Mouse (Mus musculus): Measurements from ENCODE around the gene Scn4a. TPM values are rescaled to one million over a fixed set of nuclear protein-coding genes. Genes with fewer than 3 reads are reported as not detected.
"Not testable (repeated sequence)": the region's sequence is repeated elsewhere in the genome, so short reads cannot be mapped to it uniquely, and the experiment has no call there.

Scn4a gene
- total RNA-seq, 2 experiments from 2014 or later, result 9.7 to 9.9 TPM

DNA sequence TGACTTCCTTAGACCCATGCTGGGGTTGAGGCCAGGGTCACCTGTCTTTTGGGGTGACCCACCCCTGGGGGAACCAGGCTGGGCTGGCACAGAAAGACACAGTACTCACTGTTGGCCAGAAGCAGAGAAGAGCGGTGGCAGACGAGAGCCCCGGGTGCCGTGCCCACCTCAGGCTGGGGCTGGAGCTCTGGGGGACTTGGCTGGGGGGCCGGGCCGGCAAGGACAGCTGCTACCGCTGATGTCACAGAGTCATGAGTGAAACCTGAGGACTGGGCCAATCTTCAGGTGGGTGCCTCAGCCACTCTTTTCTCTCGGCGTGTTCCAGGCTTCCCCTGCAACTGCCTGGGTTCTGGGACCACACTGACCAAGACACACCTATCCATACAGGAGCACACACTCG, 12.3 kb upstream of the Scn4a start, which contains the start of gene Prr29:
Prr29 (plus strand) TSS at position 107 of the 400 bp plus-strand sequence.
- no peak for DNase-seq (ENCODE audit: low spot score)
- intact Hi-C loops (cut with DNase I), result no loop called here

DNA sequence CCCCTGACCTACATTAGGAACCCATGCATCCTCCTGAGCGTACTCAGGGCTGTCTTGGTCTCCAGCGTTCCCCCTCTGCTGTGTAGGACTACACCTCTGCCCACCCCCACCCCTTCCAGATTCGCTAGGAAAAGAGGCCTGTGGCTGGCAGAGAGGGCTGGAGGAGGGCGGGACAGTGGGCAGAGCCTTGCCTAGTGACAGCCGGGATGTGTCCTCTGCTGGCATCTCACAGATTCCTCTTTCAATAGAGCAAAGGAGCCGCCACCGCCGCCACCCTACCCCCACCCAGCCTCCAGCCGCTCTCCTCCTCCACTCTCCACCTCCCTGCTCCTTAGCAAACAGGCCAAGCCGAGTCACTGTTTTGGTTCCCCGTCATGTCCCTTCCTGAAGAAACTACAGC, 11.6 kb upstream of the Scn4a start:
- DNase-seq (ENCODE audit: low spot score), result no peak
- intact Hi-C loops (cut with DNase I), result no loop called here

DNA sequence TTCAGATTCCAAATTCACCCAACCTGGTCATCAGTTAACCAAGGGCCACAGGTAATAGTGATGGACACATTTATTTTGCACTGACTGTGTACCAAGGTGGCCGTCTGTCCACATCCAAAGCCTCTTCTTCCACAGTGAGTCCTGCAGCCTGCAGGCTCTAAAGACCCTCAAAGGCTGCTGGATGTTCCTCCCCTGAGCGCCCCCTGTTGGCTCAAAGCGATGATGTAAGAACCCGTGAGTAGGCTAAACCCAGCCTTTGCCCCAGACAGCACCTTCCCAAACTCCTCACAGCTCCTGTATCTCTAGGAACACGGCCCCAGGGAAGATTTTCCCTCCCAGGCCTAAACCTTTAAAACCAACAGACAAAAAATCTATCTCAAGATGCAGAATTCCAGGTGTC, 6.3 kb upstream of the Scn4a start:
- intact Hi-C loops (cut with DNase I), result no loop called here
- no peak for DNase-seq (ENCODE audit: low spot score)

DNA sequence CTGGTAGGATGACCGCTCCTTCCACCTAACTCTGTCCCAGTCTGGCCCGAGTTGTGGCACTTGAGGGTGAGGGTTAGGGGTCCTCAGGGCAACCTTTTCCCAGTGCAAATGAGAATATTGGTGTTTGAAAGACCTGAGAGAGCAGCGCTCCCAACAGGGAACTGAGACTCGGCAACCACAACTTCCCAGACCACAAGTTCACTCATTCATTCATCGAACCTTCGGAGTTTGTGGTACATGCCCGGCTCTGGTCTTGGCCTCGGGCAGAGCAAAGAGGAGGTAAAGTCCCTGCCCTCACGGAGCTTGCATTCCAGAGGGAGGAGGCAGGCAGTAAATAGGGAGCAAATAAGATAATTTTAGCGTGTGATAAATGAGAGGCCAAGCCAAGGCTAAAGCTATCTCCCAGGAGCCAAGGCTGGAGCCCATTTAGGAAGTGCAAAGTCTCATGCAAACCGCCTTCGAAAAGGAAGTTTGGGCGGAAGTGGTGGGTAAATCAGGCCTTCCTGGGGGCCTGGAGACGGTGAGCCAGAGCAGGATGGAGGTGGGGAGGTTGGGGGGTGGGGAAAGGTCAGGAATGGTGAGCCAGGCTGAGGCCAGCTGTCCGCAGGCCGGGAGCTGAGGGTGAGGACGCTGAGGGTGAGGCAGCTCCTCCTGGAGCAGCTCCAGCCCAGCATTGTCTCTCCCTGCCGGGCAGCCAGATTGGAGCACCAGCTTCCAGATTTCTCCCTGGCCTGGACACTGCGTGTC, 2.5 kb upstream of the Scn4a start:
- intact Hi-C loops (cut with DNase I), result no loop called here
- no peak for DNase-seq (ENCODE audit: low spot score)

DNA sequence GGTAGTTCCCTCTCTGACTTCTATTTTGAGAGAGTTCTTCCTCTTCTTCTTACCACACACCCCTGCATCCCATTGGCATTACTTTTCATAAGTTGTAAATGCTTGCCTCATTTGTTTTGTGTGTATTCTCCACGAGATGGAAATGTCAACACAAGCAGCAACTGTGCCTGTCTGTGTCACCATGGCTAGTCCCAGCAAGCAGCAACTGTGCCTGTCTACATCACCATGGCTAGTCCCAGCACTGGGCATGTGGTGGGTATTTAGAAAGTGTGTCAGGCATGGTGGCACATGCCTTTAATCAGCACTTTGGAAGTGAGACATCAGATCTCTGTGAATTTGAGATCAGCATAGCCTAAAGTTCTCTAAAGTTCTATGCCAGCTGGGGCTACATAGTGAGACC, 1.1 kb upstream of the Scn4a start:
- intact Hi-C loops (cut with DNase I), result no loop called here
- DNase-seq (ENCODE audit: low spot score), result no peak

DNA sequence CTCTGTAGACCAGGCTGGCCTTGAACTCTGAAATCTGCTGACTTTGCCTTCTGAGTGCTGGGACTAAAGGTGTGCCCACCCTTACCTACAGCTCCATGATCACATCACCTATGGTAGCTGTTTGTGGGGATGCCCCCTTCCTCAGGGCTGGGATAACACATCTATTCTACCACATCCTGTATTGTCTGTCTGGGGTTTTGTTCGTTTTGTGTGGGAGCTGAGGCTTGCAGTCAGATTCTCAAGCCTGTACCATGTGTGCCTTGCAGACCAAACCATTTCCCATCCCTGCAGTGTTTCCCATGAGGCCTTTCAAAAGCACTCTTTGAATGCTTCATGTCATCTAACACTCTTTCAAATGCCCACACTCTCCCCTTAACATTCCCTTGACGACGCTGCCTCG, 1.1 kb downstream of the Scn4a start:
- intact Hi-C loops (cut with DNase I), result no loop called here
- no peak for DNase-seq (ENCODE audit: low spot score)

DNA sequence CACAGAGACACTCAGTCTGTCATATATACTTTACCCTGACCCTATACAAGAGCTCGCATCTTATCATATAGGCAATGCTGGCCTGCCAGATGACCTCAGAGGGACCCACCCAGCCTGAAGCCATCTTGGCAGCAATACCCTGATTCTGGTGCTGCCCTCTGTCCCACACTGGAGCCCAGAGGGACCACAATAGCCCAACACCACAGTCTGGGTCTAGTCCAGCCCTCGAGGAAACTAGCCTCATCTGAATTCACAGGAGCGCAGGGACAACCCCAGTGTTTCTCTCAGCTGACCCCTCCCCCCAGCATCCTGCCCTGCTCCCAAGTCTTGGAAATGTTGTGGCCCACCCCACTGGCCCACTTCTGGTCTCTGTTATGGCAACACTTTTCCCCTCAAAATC, 1.8 kb downstream of the Scn4a start:
- DNase-seq (ENCODE audit: low spot score), result no peak
- intact Hi-C loops (cut with DNase I), result no loop called here

DNA sequence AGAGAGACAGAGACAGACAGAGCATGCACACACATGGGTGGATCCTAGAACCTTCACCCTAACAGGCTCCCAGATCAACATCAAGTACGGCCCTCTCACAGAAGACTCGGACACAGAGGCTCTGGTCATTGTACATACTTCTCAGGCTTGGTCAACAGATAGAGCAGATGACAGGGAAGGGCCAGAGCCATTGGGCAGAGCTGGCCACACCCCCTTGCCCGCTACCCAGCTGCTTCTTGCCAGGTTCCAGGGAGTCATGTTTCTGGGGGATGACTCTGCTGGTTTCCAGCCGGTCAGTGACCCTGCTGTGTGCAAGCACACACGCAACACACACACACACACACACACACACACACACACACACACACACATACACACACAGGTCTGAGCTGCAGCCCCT, 2.2 kb downstream of the Scn4a start:
- intact Hi-C loops (cut with DNase I), result no loop called here
- DNase-seq (ENCODE audit: low spot score), result no peak

DNA sequence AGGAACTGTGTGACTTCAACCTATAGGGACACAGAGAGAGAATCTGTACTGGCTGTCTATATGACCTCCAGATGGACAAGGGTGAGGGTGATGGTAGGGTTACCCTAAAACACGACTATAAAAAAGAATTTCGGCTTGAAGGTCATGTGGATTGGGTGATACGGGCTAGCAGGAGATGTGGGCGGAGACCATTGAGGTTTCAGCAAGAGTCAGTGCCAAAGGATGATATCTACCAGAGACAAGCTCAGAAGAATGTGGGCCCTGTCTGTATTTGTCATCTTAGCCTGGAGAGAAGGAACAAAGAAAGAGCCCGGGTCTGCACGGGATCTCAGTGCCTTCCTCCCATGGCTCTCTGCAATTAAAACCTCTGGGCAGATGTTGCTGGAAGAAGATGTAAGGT, 3.3 kb downstream of the Scn4a start:
- no peak for DNase-seq (ENCODE audit: low spot score)
- intact Hi-C loops (cut with DNase I), result no loop called here

DNA sequence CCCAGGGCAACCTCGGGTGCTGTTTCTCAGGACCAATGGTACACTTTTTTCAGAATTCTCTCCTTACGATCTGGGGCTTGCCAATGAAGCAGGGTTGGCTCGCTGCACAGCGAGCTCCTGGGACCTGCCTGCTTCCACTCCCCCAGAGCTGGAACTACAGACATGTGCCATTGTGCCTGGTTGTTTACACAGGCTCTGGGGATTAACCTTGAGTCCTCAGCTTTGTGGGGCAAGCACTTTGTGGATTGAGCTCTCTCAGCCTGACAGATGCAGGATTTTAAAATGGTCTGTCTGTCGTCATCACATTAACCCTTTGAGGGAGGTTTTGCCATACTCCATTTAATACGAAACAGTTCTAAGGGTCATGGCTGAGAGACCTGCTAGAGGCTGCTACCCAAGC, 8.2 kb downstream of the Scn4a start:
- intact Hi-C loops (cut with DNase I), result no loop called here
- no peak for DNase-seq (ENCODE audit: low spot score)

DNA sequence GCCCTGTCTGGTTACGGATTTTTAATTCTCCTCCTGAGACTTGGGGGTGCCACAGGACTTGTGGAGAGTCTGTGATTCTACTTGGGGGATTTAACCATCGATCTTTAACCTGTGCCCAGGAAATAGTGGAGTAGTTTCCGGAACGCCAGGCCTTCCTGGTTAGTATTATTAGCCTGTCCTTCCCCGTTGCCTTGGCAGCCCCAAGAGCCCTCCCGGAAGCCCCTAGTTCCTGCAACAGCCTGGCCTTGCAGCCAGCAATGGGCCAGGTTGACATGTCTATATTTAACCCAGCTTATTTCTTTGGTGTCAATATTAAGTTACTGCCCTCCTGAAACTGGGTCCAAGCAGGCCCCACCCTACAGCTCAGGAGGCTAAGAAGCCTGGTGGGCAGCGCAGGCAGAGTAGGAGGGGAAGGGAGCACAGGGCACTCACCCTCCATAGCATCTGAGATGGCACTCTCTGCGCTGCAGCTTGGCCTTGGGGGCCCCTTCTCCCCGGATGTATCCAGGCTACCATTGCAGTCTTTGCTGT, 12.0 kb downstream of the Scn4a start:
- DNase-seq (ENCODE audit: low spot score), result no peak
- intact Hi-C loops (cut with DNase I), result no loop called here

DNA sequence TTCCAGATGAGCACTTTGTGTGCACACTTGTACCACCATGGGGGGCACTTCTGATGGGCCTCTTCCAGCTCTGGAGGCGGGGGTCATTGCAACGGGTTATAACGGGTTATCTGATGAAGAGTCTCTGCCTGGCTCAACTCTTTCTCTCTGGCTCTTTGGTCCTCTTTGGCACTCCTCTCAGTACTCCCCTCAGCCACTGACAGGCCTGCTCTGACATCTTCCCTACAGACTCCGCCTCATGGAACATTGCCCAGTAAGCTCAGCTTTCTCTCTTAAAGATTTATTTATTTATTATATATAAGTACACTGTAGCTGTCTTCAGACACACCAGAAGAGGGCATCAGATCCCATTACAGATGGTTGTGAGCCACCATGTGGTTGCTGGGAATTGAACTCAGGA, 13.8 kb downstream of the Scn4a start:
- intact Hi-C loops (cut with DNase I); DNase-seq (ENCODE audit: low spot score): not testable (repeated sequence)

DNA sequence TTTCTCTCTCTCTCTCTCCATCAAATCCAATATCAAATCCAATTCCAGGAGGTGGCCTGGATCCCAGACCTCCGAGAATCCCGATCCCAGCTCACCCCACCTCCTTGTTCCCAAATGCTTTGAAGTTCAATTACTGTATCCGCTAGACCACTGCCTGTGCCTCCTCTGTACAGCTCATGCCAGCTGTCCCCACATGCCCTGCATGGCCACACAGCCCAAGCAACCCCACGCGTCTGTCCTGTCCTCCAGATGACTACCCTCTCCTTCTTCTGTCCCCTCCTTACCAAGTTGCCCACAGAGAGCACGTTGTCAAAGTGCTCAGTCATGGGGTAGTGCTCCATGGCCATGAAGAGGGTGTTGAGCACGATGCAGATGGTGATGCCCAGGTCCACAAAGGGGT, 14.2 kb downstream of the Scn4a start:
- no peak for DNase-seq (ENCODE audit: low spot score)
- intact Hi-C loops (cut with DNase I), result no loop called here

DNA sequence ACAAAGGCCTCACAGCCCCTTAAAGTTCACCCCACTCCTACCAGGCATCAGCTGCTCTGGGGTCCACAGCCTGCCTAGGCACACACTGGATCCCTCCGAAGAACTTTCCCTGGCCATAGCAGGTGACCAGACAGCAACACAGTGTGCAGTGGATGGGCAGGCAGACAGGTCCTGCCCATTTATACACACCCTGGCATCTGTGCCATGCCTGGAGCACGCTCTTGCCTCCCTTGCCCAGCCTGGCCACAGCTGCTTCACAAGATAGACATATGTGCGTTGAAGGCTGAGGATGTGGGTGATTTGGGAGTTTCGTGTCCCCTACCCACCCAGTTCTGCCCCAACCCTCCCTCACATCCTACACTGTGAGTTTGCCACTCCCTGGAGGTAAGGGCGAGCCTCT, 15.1 kb downstream of the Scn4a start:
- DNase-seq (ENCODE audit: low spot score), result no peak

DNA sequence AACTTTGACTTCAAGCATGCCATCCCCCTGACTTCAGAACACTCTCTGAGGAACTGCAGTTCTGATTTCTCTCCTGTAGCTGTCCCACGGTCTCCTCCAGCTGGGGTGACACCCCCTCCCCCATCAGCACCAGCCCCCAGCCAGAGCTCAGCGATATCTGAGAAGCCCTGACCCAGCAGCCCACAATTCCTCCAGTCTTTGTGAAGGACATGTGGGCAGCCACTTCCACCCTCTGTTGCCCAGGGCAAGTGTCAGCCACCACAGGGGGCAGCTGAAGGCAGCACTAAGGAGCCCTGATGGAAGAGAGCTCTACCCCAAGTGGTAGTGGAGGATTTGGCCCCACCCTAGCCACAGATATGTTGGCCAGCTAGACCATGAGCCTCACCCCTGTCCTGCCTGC, 19.0 kb downstream of the Scn4a start:
- intact Hi-C loops (cut with DNase I), result no loop called here
- DNase-seq (ENCODE audit: low spot score), result no peak

More for the DNA sequence above, 15.1 kb downstream of the Scn4a start:
- intact Hi-C loops (cut with DNase I), result no loop called here

DNA sequence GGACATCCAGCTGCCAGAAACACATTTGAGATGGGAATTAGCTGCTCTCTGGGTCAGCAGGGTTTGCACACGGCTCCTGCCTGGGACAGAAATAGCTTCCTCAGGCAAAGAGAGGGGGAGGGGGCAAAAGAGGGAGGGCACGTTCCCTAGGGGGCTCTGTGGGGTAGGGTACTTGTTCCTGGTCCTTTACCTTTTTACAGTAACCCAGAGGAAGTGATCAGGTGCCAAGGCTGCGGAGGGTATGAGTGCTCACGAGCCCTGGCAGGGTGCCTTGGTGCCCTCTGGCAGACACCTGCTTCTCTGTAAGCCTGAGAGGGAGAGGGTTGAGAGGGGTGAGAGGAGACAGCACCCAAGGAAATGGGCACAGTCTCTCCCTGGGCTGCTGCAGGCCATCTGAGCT, 20.6 kb downstream of the Scn4a start:
- no peak for DNase-seq (ENCODE audit: low spot score)
- intact Hi-C loops (cut with DNase I), result no loop called here

DNA sequence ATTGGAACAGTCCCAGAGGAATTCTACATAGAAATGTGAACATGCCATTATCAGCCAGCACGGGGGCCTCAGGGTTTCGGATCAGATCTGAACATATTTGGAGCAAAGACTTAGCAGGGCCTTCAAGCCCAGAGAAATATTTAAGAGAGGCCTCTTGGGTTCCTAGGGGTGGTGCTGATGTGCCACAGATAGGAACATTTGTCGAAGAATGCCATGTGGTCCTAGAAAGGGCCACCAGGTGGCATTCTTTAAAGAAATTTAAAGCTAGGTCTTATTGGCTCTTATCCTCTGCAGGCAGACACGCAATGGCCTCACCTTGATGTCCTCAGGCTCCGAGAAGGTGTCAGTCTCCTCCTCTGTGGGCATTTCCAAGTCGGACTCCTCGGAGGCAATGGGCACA, 23.4 kb downstream of the Scn4a start:
- intact Hi-C loops (cut with DNase I), result loop anchor here (2.0 kb wide), 2 partner anchors 37 to 63 kb away; no protein-coding TSS in a partner anchor
- DNase-seq (ENCODE audit: low spot score), result no peak

DNA sequence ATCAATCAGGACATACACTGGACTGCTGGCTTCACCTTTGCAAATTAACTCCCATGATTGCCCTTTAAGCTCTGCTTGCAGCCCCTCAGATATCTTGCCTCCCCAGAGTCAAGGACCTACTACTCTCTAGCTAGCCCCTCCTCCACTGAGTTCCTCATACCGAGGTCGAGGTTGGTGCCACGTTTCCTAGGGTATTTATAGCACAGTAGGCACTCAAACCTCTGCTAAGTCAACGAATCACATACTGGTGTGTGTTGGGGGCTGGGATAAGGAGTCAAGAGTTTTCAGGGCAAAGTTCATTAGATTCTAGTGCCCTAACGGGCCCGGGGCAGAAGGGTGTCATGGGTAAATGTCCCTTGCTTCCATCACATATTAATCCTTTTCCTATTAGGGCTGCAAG, 24.0 kb downstream of the Scn4a start:
- no peak for DNase-seq (ENCODE audit: low spot score)
- intact Hi-C loops (cut with DNase I), result loop anchor here (2.0 kb wide), 2 partner anchors 38 to 64 kb away; no protein-coding TSS in a partner anchor

DNA sequence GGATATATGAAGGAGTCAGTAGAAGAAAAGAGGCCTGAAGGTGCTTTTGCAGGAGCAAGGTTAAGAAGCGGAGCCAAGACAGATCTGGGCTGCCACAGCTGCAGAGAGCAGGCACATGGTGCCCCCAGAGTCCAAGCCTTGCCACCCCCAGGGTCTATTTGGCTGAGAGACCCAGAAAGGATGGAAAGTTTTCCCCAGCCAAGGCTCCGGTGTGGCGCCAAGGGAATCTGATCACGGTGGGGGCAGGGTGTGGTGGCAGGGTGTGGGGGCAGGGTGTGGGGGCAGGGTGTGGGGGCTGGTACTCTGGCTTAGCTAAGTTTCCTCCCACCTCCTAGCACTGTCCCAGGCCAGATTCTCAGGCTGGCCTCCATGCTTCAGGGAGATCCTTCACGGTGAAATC, 24.6 kb downstream of the Scn4a start:
- no peak for DNase-seq (ENCODE audit: low spot score)
- intact Hi-C loops (cut with DNase I), result loop anchor here (2.0 kb wide), 2 partner anchors 38 to 64 kb away; no protein-coding TSS in a partner anchor

DNA sequence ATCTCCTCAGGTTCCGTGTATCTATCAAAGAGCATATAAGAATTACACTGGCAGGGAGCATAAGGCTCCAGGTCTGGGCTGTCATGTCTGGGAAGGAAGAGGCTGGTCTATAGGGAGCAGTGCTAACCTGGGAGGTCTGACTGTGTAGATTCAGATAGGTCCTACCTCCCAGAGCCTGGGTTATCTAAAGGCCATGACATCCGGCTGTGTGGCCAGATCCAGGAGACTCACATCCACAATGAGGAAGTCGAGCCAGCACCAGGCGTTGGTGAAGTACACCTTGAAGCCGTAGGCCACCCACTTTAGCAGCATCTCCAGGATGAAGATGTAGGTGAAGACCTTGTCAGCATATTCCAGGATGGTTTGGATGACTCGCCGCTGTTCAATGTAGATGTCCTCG, 26.6 kb downstream of the Scn4a start:
- intact Hi-C loops (cut with DNase I), result no loop called here
- DNase-seq (ENCODE audit: low spot score), result no peak

DNA sequence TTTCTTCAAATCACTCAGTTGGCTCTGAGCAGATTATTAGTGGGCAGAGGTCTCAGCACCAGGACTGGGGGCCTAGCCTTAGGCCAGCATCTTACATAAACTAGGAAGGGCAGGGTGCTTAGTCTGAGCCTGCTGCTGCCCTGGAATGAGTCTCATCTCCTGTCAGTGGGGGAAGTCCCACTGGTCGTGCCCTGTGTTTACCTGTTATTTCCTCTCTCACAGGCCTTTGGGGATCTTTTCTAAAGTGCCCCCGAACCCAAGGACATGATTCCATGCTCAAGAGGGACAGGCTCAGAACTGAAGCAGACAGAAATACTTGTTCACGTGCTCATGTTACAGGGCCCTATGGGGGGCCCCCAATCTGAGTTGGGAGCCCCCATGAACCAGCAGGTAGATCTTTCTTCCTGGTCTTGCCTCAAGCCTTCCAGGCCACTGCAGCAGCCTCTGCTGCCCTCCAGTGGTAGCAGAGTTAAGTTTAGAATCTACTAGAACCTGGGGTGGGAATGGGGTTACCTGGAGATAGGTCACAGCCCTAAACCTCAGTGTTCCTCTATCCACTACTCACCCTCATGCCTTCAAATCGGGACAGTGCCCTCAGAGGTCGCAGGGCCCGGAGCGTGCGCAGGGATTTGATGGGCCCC, 27.4 kb downstream of the Scn4a start:
- DNase-seq (ENCODE audit: low spot score), result no peak
- intact Hi-C loops (cut with DNase I), result loop anchor here (2.0 kb wide), 1 partner anchor 23 kb away; no protein-coding TSS in a partner anchor

Measured in heart, postnatal 25 days (tissue).